Mouse (Mus musculus) midbrain, postnatal 0 days (tissue): ENCODE measurements around the gene Tgfbi. TPM values are rescaled to one million over a fixed set of nuclear protein-coding genes. Genes with fewer than 3 reads are reported as not detected.

Experiments used
- ATAC-seq: fragments of 200-750 bp; cut with Nextera tagmentation; 2 replicates; pipeline ENCODE4 v1.8.0; 2017; ENCODE audit warnings: moderate number of reproducible peaks, mild to moderate bottlenecking, moderate TSS enrichment, moderate library complexity; ENCODE audit not compliant: low FRiP score
- DNase-seq: peaks from one replicate; pipeline ENCODE4 v3.0.0-alpha.2; 2015; ENCODE audit warnings: low spot score
- H3K27ac ChIP-seq: fragments of 300-500 bp; sonication (generic); 2 replicates; pipeline ENCODE4 v1.5.1; 2014; ENCODE audit warnings: low read depth, mild to moderate bottlenecking, low read length, mixed read lengths
- H3K27me3 ChIP-seq: fragments of 300-500 bp; sonication (generic); 2 replicates; pipeline ENCODE4 v1.6.1; 2014; ENCODE audit warnings: low read length, control low read depth, mixed read lengths; ENCODE audit not compliant: insufficient read depth
- H3K36me3 ChIP-seq: fragments of 300-500 bp; sonication (generic); 2 replicates; pipeline ENCODE4 v1.6.1; 2014; ENCODE audit warnings: low read length, control low read depth, mixed read lengths; ENCODE audit not compliant: insufficient read depth
- H3K4me1 ChIP-seq: fragments of 300-500 bp; sonication (generic); 2 replicates; pipeline ENCODE4 v1.6.1; 2014; ENCODE audit warnings: mild to moderate bottlenecking, control low read depth, antibody characterized with exemption, low read length, mixed read lengths; ENCODE audit not compliant: insufficient read depth
- H3K4me2 ChIP-seq: fragments of 300-500 bp; sonication (generic); 2 replicates; pipeline ENCODE4 v1.6.1; 2014; ENCODE audit warnings: low read depth, mild to moderate bottlenecking, low read length, mixed read lengths; ENCODE audit not compliant: poor library complexity, severe bottlenecking
- H3K4me3 ChIP-seq: fragments of 300-500 bp; sonication (generic); 2 replicates; pipeline ENCODE4 v1.5.1; 2014; ENCODE audit warnings: low read depth, mild to moderate bottlenecking, low read length, moderate library complexity
- H3K9ac ChIP-seq: fragments of 300-500 bp; sonication (generic); replicated peaks from 2 replicates; pipeline ENCODE4 v1.6.1; 2014; ENCODE audit warnings: mild to moderate bottlenecking, low read length, moderate library complexity, mixed read lengths; ENCODE audit not compliant: poor library complexity, severe bottlenecking
- H3K9me3 ChIP-seq: fragments of 300-500 bp; sonication (generic); 2 replicates; pipeline ENCODE4 v1.6.1; 2016; ENCODE audit warnings: low read length, control low read depth
- CTCF ChIP-seq: IDR thresholded peaks from 2 replicates; pipeline ENCODE4 v1.5.1; 2016; ENCODE audit warnings: antibody characterized with exemption, mild to moderate bottlenecking
- WGBS: fragments of 180-500 bp; shearing (Covaris S2); extraction: QIAGEN DNeasy Blood & Tissue Kit; methylation state at CpG from one replicate; pipeline ENCODE4 v1.1.7; 2014; 5-methylcytosine and 5-hydroxymethylcytosine counted together
- polyA plus RNA-seq: library from polyadenylated mRNA; unstranded; fragments of >200 nt; fragmentation: Nextera tagmentation; extraction: Ambion mirVana; gene quantifications from 2 replicates; pipeline ENCODE4 v1.2.1, GENCODE M21; 2015
- total RNA-seq: library from RNA; depleted of rRNA; stranded (reverse); fragments of >200 nt; gene quantifications from 2 replicates; pipeline ENCODE4 v1.2.3, GENCODE M21; 2014

Tgfbi gene
- total and polyA plus RNA-seq, 2 experiments from 2014 or later = 3.4 to 7.5 TPM

DNA sequence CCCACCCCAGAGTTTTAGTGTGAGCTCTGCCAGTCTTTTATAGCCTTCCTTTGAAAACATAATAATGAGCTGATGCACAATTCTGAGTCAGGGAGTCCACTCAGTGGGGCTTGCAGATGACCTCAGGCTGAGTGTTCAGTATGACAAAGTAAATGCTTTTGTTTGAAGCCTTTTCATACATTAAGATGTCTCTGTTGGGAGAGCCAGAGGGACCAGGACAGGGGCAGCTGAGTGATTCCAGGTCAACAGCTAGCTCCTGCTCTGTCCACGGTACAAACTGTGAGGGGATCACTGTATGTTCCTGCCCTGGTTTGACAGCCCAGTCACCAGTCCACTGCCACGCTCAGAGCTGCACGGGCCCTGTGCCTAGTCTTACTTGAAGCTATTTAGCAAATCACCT, 26.6 kb upstream of the Tgfbi start:
- Histone ChIP-seq H3K27me3 (no peaks in the 10 kb centered on the region), H3K4me3 (no peak overlapping the region), H3K36me3 (no peaks in the 10 kb centered on the region), H3K9ac (no peak overlapping the region), H3K4me1 (no peaks in the 10 kb centered on the region; the same call in 1 of the 2 replicates), H3K4me2 (no peak overlapping the region), H3K9me3 (no peaks in the 10 kb centered on the region), H3K27ac (no peak overlapping the region)
- TF ChIP-seq CTCF = no peak
- DNase-seq (no peak), ATAC-seq (no peak)
- 31% methylated on average over 3 of the region's 3 CpGs for WGBS

DNA sequence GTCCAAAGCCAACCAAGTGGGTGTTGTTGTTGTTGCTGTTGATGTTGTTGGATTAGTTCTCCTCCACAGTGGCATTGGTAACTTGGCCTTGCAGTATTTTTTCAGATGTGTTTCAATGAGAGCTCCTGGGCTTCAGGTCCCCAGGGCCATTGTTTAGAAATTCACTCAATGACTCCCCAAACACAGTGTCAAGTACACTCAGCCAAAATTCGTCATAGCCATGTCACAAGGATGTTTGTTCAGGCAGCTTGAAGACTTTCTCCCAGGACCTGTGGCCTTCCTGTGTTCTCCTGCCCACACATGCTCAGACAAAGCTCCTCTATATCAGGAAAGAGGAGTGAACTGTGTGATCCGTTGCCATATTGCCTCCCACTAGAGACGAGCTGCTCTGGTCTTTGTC, 23.3 kb upstream of the Tgfbi start:
- DNase-seq (no peak), ATAC-seq (no peak)
- Histone ChIP-seq H3K36me3 (no peaks in the 10 kb centered on the region), H3K9ac (no peak overlapping the region), H3K4me2 (no peak overlapping the region), H3K4me3 (no peak overlapping the region), H3K27ac (no peak overlapping the region), H3K27me3 (no peaks in the 10 kb centered on the region), H3K4me1 (no peaks in the 10 kb centered on the region; the same call in 1 of the 2 replicates), H3K9me3 (no peaks in the 10 kb centered on the region)
- TF ChIP-seq CTCF = no peak
- 85% methylated on average over 3 of the region's 3 CpGs for WGBS

GRCm38 (mm10) chr13:56588454-56589117, 20.7 kb upstream of the Tgfbi start:
- Histone ChIP-seq H3K27ac (no peak overlapping the region), H3K4me2 (no peak overlapping the region), H3K4me1 (no peaks in the 10 kb centered on the region), H3K27me3 (no peaks in the 10 kb centered on the region), H3K9ac (no peak overlapping the region), H3K36me3 (no peaks in the 10 kb centered on the region), H3K9me3 (no peaks in the 10 kb centered on the region), H3K4me3 (no peak overlapping the region)
- DNase-seq (no peak), ATAC-seq (no peak)
- TF ChIP-seq CTCF = no peak
- 79% methylated on average over 14 of the region's 14 CpGs for WGBS

DNA sequence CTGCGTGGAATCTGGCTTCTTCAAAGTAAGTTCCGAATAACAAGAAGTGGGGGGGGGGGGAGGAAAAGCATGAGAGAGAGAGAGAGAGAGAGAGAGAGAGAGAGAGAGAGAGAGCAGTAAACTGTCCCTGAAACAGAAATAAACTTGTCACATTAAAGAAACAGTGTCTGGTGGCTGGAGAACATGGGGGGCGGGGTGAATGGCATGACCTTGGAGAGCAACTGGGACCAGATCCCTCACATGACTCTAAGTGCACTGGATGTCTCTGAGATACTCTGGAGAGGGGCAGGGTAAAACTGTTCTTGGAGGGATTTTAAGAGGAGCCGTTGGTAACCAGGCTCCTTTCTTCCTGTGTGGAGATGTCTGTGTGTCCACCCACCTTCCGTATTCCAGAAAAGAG, 19.1 kb upstream of the Tgfbi start:
- no peaks in the 10 kb centered on the region for H3K4me1 ChIP-seq
- no peak for TF ChIP-seq CTCF
- H3K27me3 ChIP-seq = no peaks in the 10 kb centered on the region
- no peak overlapping the region for H3K9ac ChIP-seq
- no peak for ATAC-seq
- H3K36me3 ChIP-seq = no peaks in the 10 kb centered on the region
- H3K4me3 ChIP-seq = no peak overlapping the region
- no peak overlapping the region for H3K4me2 ChIP-seq
- no peak overlapping the region for H3K27ac ChIP-seq
- no peaks in the 10 kb centered on the region for H3K9me3 ChIP-seq
- WGBS = 71% methylated on average over 5 of the region's 5 CpGs
- DNase-seq = no peak

DNA sequence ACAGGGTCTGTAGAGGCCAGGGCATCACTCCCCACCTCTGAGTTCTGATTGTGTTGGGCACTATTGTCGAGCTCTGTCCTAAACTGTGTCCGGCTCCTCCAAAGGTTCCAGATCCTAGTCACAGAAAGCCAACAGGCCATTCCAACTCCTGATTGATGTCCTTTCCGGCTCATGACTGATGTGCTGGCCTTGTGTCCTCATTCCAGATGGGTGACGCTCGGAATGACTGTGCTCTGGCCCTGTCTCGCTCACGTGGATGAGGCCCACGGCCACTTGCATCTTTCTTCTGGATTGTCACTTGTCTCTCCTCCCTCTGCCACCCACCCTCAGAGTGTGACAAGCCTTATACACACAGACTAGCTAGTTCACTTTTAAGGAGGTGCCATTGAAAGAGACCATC, 18.1 kb upstream of the Tgfbi start:
- Histone ChIP-seq H3K27me3 (no peaks in the 10 kb centered on the region), H3K9ac (no peak overlapping the region), H3K4me3 (no peak overlapping the region), H3K4me2 (no peak overlapping the region), H3K9me3 (no peaks in the 10 kb centered on the region), H3K36me3 (no peaks in the 10 kb centered on the region), H3K4me1 (no peaks in the 10 kb centered on the region), H3K27ac (no peak overlapping the region)
- DNase-seq (no peak), ATAC-seq (no peak)
- WGBS = 96% methylated on average over 8 of the region's 8 CpGs
- no peak for TF ChIP-seq CTCF

- H3K4me2 ChIP-seq = no peak overlapping the region
- no peaks in the 10 kb centered on the region for H3K9me3 ChIP-seq
- no peaks in the 10 kb centered on the region for H3K4me1 ChIP-seq
- no peak for TF ChIP-seq CTCF
- no peaks in the 10 kb centered on the region for H3K36me3 ChIP-seq
- H3K4me3 ChIP-seq = no peak overlapping the region
- no peak overlapping the region for H3K27ac ChIP-seq
- no peaks in the 10 kb centered on the region for H3K27me3 ChIP-seq
- ATAC-seq (no peak), DNase-seq (no peak)
- 75% methylated on average over 2 of the region's 2 CpGs for WGBS
- H3K9ac ChIP-seq = no peak overlapping the region
These were observed 17.4 kb upstream of the Tgfbi start for GRCm38 (mm10) chr13:56591939-56592338.
